Mouse (Mus musculus) lung, embryonic 15.5 days (tissue): ENCODE data around the gene Efna4. TPM values are rescaled to one million over a fixed set of nuclear protein-coding genes. Genes with fewer than 3 reads are reported as not detected.

Experiments used
- ATAC-seq: fragments of 200-750 bp; cut with Nextera tagmentation; 2 replicates; pipeline ENCODE4 v1.8.0; 2017; ENCODE audit warnings: moderate number of reproducible peaks, borderline replicate concordance; ENCODE audit not compliant: low FRiP score, low TSS enrichment; ENCODE audit errors: extremely low read depth
- H3K27ac ChIP-seq: fragments of 300-500 bp; sonication (generic); 2 replicates; pipeline ENCODE4 v1.5.1; 2015; ENCODE audit warnings: moderate library complexity, mild to moderate bottlenecking, inconsistent platforms
- H3K27me3 ChIP-seq: fragments of 300-500 bp; sonication (generic); 2 replicates; pipeline ENCODE4 v1.6.1; 2015; ENCODE audit warnings: inconsistent platforms
- H3K36me3 ChIP-seq: fragments of 300-500 bp; sonication (generic); 2 replicates; pipeline ENCODE4 v1.6.1; 2015; ENCODE audit warnings: inconsistent platforms
- H3K4me1 ChIP-seq: fragments of 300-500 bp; sonication (generic); 2 replicates; pipeline ENCODE4 v1.6.1; 2015; ENCODE audit warnings: inconsistent platforms
- H3K4me2 ChIP-seq: fragments of 300-500 bp; sonication (generic); 2 replicates; pipeline ENCODE4 v1.6.1; 2015; ENCODE audit warnings: inconsistent platforms, mild to moderate bottlenecking, moderate library complexity
- H3K4me3 ChIP-seq: fragments of 300-500 bp; sonication (generic); 2 replicates; pipeline ENCODE4 v1.5.1; 2015; ENCODE audit warnings: mild to moderate bottlenecking, inconsistent platforms
- H3K9ac ChIP-seq: fragments of 300-500 bp; sonication (generic); 2 replicates; pipeline ENCODE4 v1.6.1; 2015; ENCODE audit warnings: inconsistent platforms
- H3K9me3 ChIP-seq: fragments of 300-500 bp; sonication (generic); 2 replicates; pipeline ENCODE4 v1.6.1; 2016; ENCODE audit warnings: inconsistent platforms
- WGBS: fragments of 180-500 bp; shearing (Covaris S2); methylation state at CpG from one replicate; pipeline ENCODE4 v1.1.7; 2015; 5-methylcytosine and 5-hydroxymethylcytosine counted together
- polyA plus RNA-seq: library from polyadenylated mRNA; unstranded; fragments of >200 nt; fragmentation: Nextera tagmentation; extraction: Ambion mirVana; gene quantifications from 2 replicates; pipeline ENCODE4 v1.2.1, GENCODE M21; 2015

Efna4 gene
- polyA plus RNA-seq, 1 experiment from 2014 or later: 29.0 TPM

- no peak overlapping the region for H3K4me3 ChIP-seq
- H3K27ac ChIP-seq: peak overlapping the region; percentile 88
- H3K4me1 ChIP-seq: peaks cover 46% of the 10 kb centered on the region
- peak overlapping the region; percentile 76; the same call in 1 of the 2 replicates for H3K4me2 ChIP-seq
- peaks cover 14% of the 10 kb centered on the region for H3K36me3 ChIP-seq
- H3K27me3 ChIP-seq: no peaks in the 10 kb centered on the region
- no peak for ATAC-seq
- H3K9me3 ChIP-seq: no peaks in the 10 kb centered on the region
- H3K9ac ChIP-seq: no peak overlapping the region
- WGBS: 16% methylated on average over 8 of the region's 8 CpGs
Observed at GRCm38 (mm10) chr3:89339416-89339815, 1.6 kb upstream of the Efna4 start.

GRCm38 (mm10) chr3:89337062-89337720 is 637 bp downstream of the Efna4 start:
- WGBS: under 1% methylated on average over 19 of the region's 21 CpGs
- ATAC-seq: no peak; the same call in 1 of the 2 replicates
- Histone ChIP-seq H3K4me1 (peaks cover 58% of the 10 kb centered on the region), H3K9ac (peak overlapping the region; percentile 91), H3K4me2 (peak overlapping the region; percentile 76), H3K4me3 (peak overlapping the region; percentile 87), H3K27ac (peak overlapping the region; percentile 88), H3K27me3 (no peaks in the 10 kb centered on the region), H3K36me3 (peaks cover 24% of the 10 kb centered on the region), H3K9me3 (no peaks in the 10 kb centered on the region)

GRCm38 (mm10) chr3:89336529-89336928 is 1.3 kb downstream of the Efna4 start:
- Histone ChIP-seq H3K4me3 (peak overlapping the region; percentile 87), H3K9ac (peak overlapping the region; percentile 91), H3K4me1 (peaks cover 62% of the 10 kb centered on the region), H3K36me3 (peaks cover 24% of the 10 kb centered on the region), H3K4me2 (peak overlapping the region; percentile 76), H3K9me3 (no peaks in the 10 kb centered on the region), H3K27ac (peak overlapping the region; percentile 88; the same call in 1 of the 2 replicates), H3K27me3 (no peaks in the 10 kb centered on the region)
- no peak for ATAC-seq
- WGBS: 10% methylated on average over 6 of the region's 6 CpGs

GRCm38 (mm10) chr3:89333053-89333452 is 4.8 kb downstream of the Efna4 start:
- Histone ChIP-seq H3K27ac (no peak overlapping the region), H3K4me2 (no peak overlapping the region), H3K4me3 (no peak overlapping the region), H3K27me3 (peaks cover 8% of the 10 kb centered on the region; the same call in 1 of the 2 replicates), H3K4me1 (peaks cover 40% of the 10 kb centered on the region), H3K36me3 (peaks cover 24% of the 10 kb centered on the region), H3K9ac (no peak overlapping the region), H3K9me3 (no peaks in the 10 kb centered on the region)
- no peak for ATAC-seq
- 54% methylated on average over 11 of the region's 11 CpGs for WGBS

DNA sequence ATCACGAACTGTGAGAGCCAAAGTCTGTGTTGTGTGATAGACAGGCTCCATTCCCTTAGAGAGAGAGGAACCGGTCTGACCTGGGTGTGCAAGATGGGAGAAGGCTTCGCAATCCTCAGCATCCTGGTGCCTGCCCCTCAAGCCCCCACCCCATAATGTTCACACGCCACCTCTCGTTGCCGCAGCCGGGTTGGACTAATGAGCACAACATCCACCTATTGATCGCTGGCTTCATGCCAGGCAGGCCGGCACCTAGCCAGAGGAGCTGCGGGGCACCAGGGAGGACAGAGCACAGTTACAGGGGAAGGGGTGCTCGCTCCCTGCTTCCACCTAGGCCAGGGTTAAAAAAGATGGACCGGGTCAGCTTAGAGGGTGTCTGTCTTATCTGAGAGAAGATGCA is 5.4 kb downstream of the Efna4 start:
- peaks cover 39% of the 10 kb centered on the region for H3K4me1 ChIP-seq
- H3K9ac ChIP-seq: no peak overlapping the region
- H3K9me3 ChIP-seq: no peaks in the 10 kb centered on the region
- no peak overlapping the region for H3K4me3 ChIP-seq
- 37% methylated on average over 12 of the region's 12 CpGs for WGBS
- H3K27ac ChIP-seq: no peak overlapping the region
- peaks cover 9% of the 10 kb centered on the region; the same call in 1 of the 2 replicates for H3K27me3 ChIP-seq
- no peak for ATAC-seq
- peaks cover 24% of the 10 kb centered on the region for H3K36me3 ChIP-seq
- H3K4me2 ChIP-seq: no peak overlapping the region

DNA sequence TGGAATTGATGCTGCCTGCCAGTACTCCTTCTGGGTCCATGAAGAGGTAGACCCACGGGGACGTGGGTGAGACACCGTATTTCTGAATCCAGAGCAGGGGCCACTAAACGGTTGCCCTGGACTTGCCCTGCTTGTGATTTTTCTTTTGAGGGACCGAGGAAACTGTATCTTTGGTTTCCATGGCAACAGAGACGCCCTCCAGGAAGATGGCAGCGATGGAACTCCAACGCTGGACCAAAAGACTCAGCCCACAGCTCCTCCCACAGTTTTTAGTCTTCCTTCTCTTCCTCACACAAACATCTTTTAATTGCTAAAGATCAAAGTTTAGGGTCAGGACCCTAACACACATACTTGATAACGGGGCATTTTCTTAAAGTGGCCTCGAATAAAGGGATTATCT is 5.8 kb downstream of the Efna4 start:
- WGBS: 40% methylated on average over 10 of the region's 10 CpGs
- Histone ChIP-seq H3K9ac (no peak overlapping the region), H3K27me3 (peaks cover 9% of the 10 kb centered on the region; the same call in 1 of the 2 replicates), H3K4me1 (peaks cover 37% of the 10 kb centered on the region), H3K4me2 (no peak overlapping the region), H3K9me3 (no peaks in the 10 kb centered on the region), H3K4me3 (no peak overlapping the region), H3K36me3 (peaks cover 24% of the 10 kb centered on the region), H3K27ac (no peak overlapping the region)
- ATAC-seq: no peak

DNA sequence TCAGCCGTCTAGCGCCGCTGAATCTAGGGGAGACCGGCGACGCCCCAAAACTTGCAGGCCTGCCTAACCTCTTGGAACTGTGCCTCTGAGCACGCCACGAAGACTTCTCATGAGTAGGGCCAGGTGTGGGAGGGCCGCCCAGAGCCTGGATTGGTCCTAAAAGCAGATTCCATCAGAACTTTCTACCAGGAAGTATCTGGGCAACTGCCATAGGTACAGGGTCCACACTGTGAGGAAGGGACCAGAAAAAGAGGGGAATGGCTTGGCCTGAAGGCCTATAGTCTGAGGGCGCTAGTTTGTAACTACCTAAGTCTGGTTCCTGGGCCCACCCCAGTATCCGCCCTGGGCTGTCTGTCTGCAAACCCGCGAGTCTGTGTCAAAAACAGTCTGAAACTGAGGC is 6.3 kb downstream of the Efna4 start:
- peaks cover 32% of the 10 kb centered on the region for H3K4me1 ChIP-seq
- no peak for ATAC-seq

DNA sequence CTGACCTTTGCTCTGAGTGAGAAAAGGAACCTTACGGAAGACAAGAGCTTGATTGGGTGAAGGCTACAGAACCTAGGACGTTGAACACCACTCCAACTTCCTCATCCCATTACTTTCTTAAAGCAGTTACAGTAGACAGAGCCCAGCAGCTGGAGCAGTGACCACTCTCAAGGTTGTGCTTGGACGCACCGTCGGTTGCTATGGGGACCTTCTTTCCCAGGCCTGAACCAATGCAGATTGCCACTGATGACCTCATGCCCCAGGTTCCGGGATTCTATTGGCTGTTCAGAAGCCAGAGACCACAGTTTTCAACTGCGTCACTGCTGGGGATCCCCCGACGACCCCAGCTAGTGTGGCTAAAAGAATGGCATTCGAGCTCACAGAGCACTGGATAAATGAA is 6.9 kb downstream of the Efna4 start:
- no peak overlapping the region for H3K4me3 ChIP-seq
- H3K36me3 ChIP-seq: peaks cover 24% of the 10 kb centered on the region
- H3K27ac ChIP-seq: no peak overlapping the region
- peaks cover 26% of the 10 kb centered on the region for H3K4me1 ChIP-seq
- ATAC-seq: no peak
- peaks cover 9% of the 10 kb centered on the region; the same call in 1 of the 2 replicates for H3K27me3 ChIP-seq
- no peaks in the 10 kb centered on the region for H3K9me3 ChIP-seq
- H3K9ac ChIP-seq: no peak overlapping the region
- no peak overlapping the region for H3K4me2 ChIP-seq
- WGBS: 24% methylated on average over 10 of the region's 10 CpGs

More for the DNA sequence above, 6.3 kb downstream of the Efna4 start:
- no peak overlapping the region for H3K4me3 ChIP-seq
- peaks cover 9% of the 10 kb centered on the region; the same call in 1 of the 2 replicates for H3K27me3 ChIP-seq
- peaks cover 24% of the 10 kb centered on the region for H3K36me3 ChIP-seq
- H3K27ac ChIP-seq: no peak overlapping the region
- H3K9ac ChIP-seq: no peak overlapping the region
- H3K9me3 ChIP-seq: no peaks in the 10 kb centered on the region
- 62% methylated on average over 13 of the region's 13 CpGs for WGBS
- no peak overlapping the region for H3K4me2 ChIP-seq

- 52% methylated on average over 3 of the region's 3 CpGs for WGBS
- Histone ChIP-seq H3K27ac (no peak overlapping the region), H3K9me3 (no peaks in the 10 kb centered on the region), H3K4me3 (no peak overlapping the region), H3K4me2 (no peak overlapping the region), H3K27me3 (peaks cover 9% of the 10 kb centered on the region; the same call in 1 of the 2 replicates), H3K36me3 (peaks cover 24% of the 10 kb centered on the region), H3K9ac (no peak overlapping the region), H3K4me1 (peaks cover 25% of the 10 kb centered on the region)
- no peak for ATAC-seq
Observed at GRCm38 (mm10) chr3:89330346-89330745, 7.5 kb downstream of the Efna4 start.

GRCm38 (mm10) chr3:89328623-89329022 is 9.2 kb downstream of the Efna4 start:
- Histone ChIP-seq H3K36me3 (peaks cover 7% of the 10 kb centered on the region), H3K27me3 (peaks cover 9% of the 10 kb centered on the region; the same call in 1 of the 2 replicates), H3K9me3 (no peaks in the 10 kb centered on the region), H3K4me3 (no peak overlapping the region), H3K27ac (no peak overlapping the region), H3K9ac (no peak overlapping the region), H3K4me2 (no peak overlapping the region), H3K4me1 (peaks cover 28% of the 10 kb centered on the region)
- 24% methylated on average over 4 of the region's 4 CpGs for WGBS
- no peak for ATAC-seq

DNA sequence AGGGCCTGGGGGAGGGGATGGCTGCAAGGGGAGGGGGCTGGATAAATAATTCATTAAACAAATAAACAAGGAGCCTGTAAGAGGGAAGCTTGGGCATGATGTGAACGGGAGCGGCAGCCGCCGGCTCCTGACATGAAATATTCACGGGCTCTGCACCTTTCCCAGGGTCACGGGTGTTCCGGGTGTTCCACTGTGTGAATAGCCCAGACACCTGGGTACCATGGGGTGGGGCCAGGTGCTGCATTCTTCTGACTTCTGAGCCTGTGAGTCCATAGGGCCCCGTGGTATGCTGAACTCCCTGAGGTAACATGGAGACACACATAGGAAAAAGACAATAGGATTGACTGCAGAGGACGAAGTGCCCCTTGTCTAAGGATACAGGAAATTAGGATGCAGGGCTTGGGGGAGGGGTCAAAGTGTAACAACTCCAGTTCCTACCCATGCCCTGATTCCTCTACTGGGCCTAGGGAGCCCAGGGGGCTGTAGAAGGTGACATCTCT is 10.4 kb downstream of the Efna4 start:
- Histone ChIP-seq H3K27me3 (peaks cover 15% of the 10 kb centered on the region; the same call in 1 of the 2 replicates), H3K9ac (no peak overlapping the region), H3K36me3 (no peaks in the 10 kb centered on the region), H3K9me3 (no peaks in the 10 kb centered on the region), H3K4me2 (no peak overlapping the region), H3K4me1 (peaks cover 19% of the 10 kb centered on the region), H3K27ac (no peak overlapping the region), H3K4me3 (no peak overlapping the region)
- ATAC-seq: no peak
- WGBS: 35% methylated on average over 9 of the region's 9 CpGs

- Histone ChIP-seq H3K9ac (no peak overlapping the region), H3K27me3 (peaks cover 31% of the 10 kb centered on the region), H3K4me1 (peaks cover 29% of the 10 kb centered on the region), H3K4me2 (no peak overlapping the region), H3K36me3 (no peaks in the 10 kb centered on the region), H3K4me3 (no peak overlapping the region), H3K27ac (no peak overlapping the region), H3K9me3 (no peaks in the 10 kb centered on the region)
- 91% methylated on average over 8 of the region's 8 CpGs for WGBS
- ATAC-seq: no peak
Observed at GRCm38 (mm10) chr3:89325882-89326281, 11.9 kb downstream of the Efna4 start.
